Mouse (Mus musculus): ENCODE measurements at regions not wholly inside any gene's neighbourhood (a gene's known extent, or its start where the extent isn't known, plus 50 kb on each side); places are given as distances from the start of the nearest gene placed in this dataset.

GRCm38 (mm10) chr5:148631566-148631965 lies 79.0 kb upstream of the Ubl3 start:
- H3K9me3 ChIP-seq (ENCODE audit: control insufficient read depth, low read length) = no peaks in the 10 kb centered on the region
- H3K4me1 ChIP-seq (ENCODE audit: control insufficient read depth) = no peaks in the 10 kb centered on the region
- TF ChIP-seq GATA1 (IDR thresholded peaks at IDR 0.05; ENCODE audit: low read length) (no peak), TAL1 (IDR thresholded peaks at IDR 0.05; ENCODE audit: low read length) (no peak)
- H3K4me3 ChIP-seq (replicated peaks) = no peak overlapping the region
- H3K36me3 ChIP-seq (ENCODE audit: control insufficient read depth) = no peaks in the 10 kb centered on the region
- H3K27me3 ChIP-seq (ENCODE audit: control insufficient read depth) = no peaks in the 10 kb centered on the region

DNA sequence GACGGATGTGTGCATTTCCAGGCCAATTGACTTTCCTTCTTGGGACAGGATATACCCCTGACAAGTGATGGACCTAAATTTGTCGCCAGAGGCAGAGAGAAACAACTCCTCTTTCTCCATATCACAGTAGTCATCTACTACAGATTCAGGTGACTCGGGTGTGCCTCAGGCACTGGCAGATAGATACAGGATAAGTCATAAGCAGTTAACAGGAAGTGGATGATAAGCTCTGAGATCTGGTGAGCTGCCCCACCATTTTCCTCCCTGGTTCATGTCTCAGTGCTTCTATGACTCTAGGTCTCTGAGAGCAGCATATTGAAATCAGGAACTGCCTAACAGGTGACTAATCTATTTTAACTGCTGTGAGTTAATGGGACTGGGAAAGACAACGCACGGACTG lies 73.4 kb upstream of the Ubl3 start:
- H3K36me3 ChIP-seq (ENCODE audit: control insufficient read depth) = no peaks in the 10 kb centered on the region
- H3K27me3 ChIP-seq (ENCODE audit: control insufficient read depth) = no peaks in the 10 kb centered on the region
- H3K4me3 ChIP-seq (replicated peaks) = no peak overlapping the region
- TF ChIP-seq GATA1 (IDR thresholded peaks at IDR 0.05; ENCODE audit: low read length) = no peak
- TF ChIP-seq TAL1 (IDR thresholded peaks at IDR 0.05; ENCODE audit: low read length) = no peak
- no peaks in the 10 kb centered on the region for H3K4me1 ChIP-seq (ENCODE audit: control insufficient read depth)
- H3K9me3 ChIP-seq (ENCODE audit: control insufficient read depth, low read length) = no peaks in the 10 kb centered on the region

DNA sequence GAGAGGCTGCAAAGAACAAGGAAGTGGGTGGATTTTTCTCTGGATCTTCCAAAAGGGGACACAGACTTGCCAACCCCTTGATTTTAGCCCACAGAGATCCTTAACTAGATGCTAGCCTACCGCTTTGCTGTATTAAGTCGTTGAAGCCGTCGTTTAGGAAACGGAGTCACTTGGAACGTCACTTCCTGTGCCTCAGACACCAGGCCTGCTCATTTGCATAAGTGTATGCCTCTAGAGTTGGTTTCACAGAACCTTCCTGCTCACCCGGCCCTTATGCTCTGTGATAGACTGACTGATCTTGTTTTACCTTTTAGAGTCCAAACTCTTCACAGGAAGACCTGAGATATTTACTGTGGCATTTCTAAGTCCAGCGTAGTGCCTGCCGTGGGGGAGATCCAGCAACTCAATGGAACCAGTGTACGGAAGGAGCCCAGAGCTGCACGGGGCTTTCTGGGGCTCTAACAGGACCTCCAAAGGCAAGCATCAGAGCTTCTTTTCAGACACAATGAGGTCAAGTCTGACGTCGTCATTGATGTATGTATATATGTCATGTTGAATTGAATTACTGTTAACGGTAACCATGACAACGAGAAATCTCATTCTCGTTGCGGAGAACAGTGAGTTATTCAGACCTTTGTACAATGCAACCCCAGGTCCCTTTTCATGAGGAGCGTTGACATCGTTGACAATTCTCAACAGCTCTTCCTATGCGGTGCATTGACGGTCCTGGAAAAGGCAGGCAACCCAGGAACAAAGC lies 72.2 kb upstream of the Ubl3 start:
- no peak for TF ChIP-seq TAL1 (IDR thresholded peaks at IDR 0.05; ENCODE audit: low read length)
- no peak for TF ChIP-seq GATA1 (IDR thresholded peaks at IDR 0.05; ENCODE audit: low read length)
- H3K4me3 ChIP-seq (replicated peaks) = no peak overlapping the region
- no peaks in the 10 kb centered on the region for H3K4me1 ChIP-seq (ENCODE audit: control insufficient read depth)
- no peaks in the 10 kb centered on the region for H3K9me3 ChIP-seq (ENCODE audit: control insufficient read depth, low read length)
- no peaks in the 10 kb centered on the region for H3K27me3 ChIP-seq (ENCODE audit: control insufficient read depth)
- H3K36me3 ChIP-seq (ENCODE audit: control insufficient read depth) = no peaks in the 10 kb centered on the region

- Histone ChIP-seq H3K9me3 (ENCODE audit: control insufficient read depth, low read length) (peaks cover 5% of the 10 kb centered on the region; the same call in 1 of the 2 replicates), H3K4me3 (replicated peaks) (no peak overlapping the region), H3K27me3 (ENCODE audit: control insufficient read depth) (no peaks in the 10 kb centered on the region), H3K4me1 (ENCODE audit: control insufficient read depth) (no peaks in the 10 kb centered on the region), H3K36me3 (ENCODE audit: control insufficient read depth) (no peaks in the 10 kb centered on the region)
- no peak for TF ChIP-seq TAL1 (IDR thresholded peaks at IDR 0.05; ENCODE audit: low read length)
- no peak for TF ChIP-seq GATA1 (IDR thresholded peaks at IDR 0.05; ENCODE audit: low read length)
Measured at GRCm38 (mm10) chr5:148620895-148621786, 68.6 kb upstream of the Ubl3 start.

GRCm38 (mm10) chr5:148619917-148620316 lies 67.3 kb upstream of the Ubl3 start:
- Histone ChIP-seq H3K36me3 (ENCODE audit: control insufficient read depth) (no peaks in the 10 kb centered on the region), H3K4me3 (replicated peaks) (no peak overlapping the region), H3K9me3 (ENCODE audit: control insufficient read depth, low read length) (peaks cover 5% of the 10 kb centered on the region; the same call in 1 of the 2 replicates), H3K27me3 (ENCODE audit: control insufficient read depth) (no peaks in the 10 kb centered on the region), H3K4me1 (ENCODE audit: control insufficient read depth) (no peaks in the 10 kb centered on the region)
- TF ChIP-seq TAL1 (IDR thresholded peaks at IDR 0.05; ENCODE audit: low read length) (no peak), GATA1 (IDR thresholded peaks at IDR 0.05; ENCODE audit: low read length) (no peak)

DNA sequence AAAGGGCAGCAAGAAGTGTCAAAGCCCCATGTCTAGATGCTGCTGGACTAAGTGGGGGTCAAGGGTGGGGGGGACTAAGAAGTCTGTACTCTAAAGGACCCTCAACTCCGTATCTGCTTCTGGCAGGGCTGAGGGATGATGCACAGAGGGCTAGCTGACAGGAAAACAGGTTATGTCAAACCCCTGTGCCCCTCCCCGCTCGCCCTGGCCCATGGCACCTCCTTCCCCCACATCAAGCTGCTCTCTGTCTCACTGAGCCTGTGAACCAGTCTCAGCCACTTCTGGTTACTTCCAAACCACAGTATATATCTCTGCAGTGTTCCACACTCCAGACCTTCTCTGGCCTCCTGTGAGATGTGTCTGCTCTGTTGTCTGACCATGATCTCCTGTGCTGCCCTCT lies 63.8 kb upstream of the Ubl3 start:
- H3K9me3 ChIP-seq (ENCODE audit: control insufficient read depth, low read length) = peaks cover 5% of the 10 kb centered on the region; the same call in 1 of the 2 replicates
- TF ChIP-seq GATA1 (IDR thresholded peaks at IDR 0.05; ENCODE audit: low read length) (no peak), TAL1 (IDR thresholded peaks at IDR 0.05; ENCODE audit: low read length) (no peak)
- no peaks in the 10 kb centered on the region for H3K36me3 ChIP-seq (ENCODE audit: control insufficient read depth)
- H3K4me3 ChIP-seq (replicated peaks) = no peak overlapping the region
- no peaks in the 10 kb centered on the region for H3K4me1 ChIP-seq (ENCODE audit: control insufficient read depth)
- H3K27me3 ChIP-seq (ENCODE audit: control insufficient read depth) = no peaks in the 10 kb centered on the region

DNA sequence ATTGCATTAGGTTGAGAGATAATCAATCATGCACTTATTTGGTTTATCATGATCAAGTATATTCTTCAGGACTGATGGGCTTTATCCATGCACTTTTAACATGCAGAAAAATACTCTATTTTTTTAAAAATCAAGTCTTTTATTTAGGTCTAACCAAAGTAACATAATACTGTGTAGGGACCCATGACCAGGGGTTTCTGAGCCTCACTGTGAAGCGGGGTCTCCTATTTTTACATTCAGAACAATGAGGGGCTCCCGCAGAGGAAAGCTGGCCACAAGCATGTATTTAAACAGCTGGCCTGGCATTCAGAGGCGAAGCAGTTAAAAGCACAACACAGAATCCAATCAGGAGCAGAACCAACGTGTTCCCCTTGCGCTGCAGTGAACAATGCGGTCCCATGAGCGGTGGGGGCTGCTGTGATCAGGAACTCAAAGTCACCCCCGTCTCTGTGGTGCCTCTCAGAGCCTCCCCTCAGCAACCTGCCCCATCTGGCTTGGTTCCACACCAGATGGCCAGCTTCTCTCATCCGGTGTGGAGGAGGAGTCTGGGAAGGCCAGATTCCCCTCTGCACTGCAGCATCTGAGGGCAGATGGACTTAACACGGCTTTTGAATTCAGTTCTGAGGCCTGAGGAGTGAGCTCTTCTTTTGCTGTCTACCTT lies 63.2 kb upstream of the Ubl3 start:
- Histone ChIP-seq H3K36me3 (ENCODE audit: control insufficient read depth) (no peaks in the 10 kb centered on the region), H3K4me3 (replicated peaks) (no peak overlapping the region), H3K27me3 (ENCODE audit: control insufficient read depth) (no peaks in the 10 kb centered on the region), H3K4me1 (ENCODE audit: control insufficient read depth) (no peaks in the 10 kb centered on the region), H3K9me3 (ENCODE audit: control insufficient read depth, low read length) (peaks cover 5% of the 10 kb centered on the region; the same call in 1 of the 2 replicates)
- no peak for TF ChIP-seq TAL1 (IDR thresholded peaks at IDR 0.05; ENCODE audit: low read length)
- TF ChIP-seq GATA1 (IDR thresholded peaks at IDR 0.05; ENCODE audit: low read length) = no peak

GRCm38 (mm10) chr5:148615117-148615516 lies 62.5 kb upstream of the Ubl3 start:
- H3K27me3 ChIP-seq (ENCODE audit: control insufficient read depth) = no peaks in the 10 kb centered on the region
- TF ChIP-seq TAL1 (IDR thresholded peaks at IDR 0.05; ENCODE audit: low read length) = no peak
- no peak for TF ChIP-seq GATA1 (IDR thresholded peaks at IDR 0.05; ENCODE audit: low read length)
- no peak overlapping the region for H3K4me3 ChIP-seq (replicated peaks)
- no peaks in the 10 kb centered on the region for H3K4me1 ChIP-seq (ENCODE audit: control insufficient read depth)
- peaks cover 5% of the 10 kb centered on the region; the same call in 1 of the 2 replicates for H3K9me3 ChIP-seq (ENCODE audit: control insufficient read depth, low read length)
- H3K36me3 ChIP-seq (ENCODE audit: control insufficient read depth) = no peaks in the 10 kb centered on the region

GRCm38 (mm10) chr5:148611323-148611722 lies 58.7 kb upstream of the Ubl3 start:
- Histone ChIP-seq H3K4me3 (replicated peaks) (no peak overlapping the region), H3K36me3 (ENCODE audit: control insufficient read depth) (no peaks in the 10 kb centered on the region), H3K4me1 (ENCODE audit: control insufficient read depth) (no peaks in the 10 kb centered on the region), H3K27me3 (ENCODE audit: control insufficient read depth) (no peaks in the 10 kb centered on the region), H3K9me3 (ENCODE audit: control insufficient read depth, low read length) (no peaks in the 10 kb centered on the region)
- TF ChIP-seq GATA1 (IDR thresholded peaks at IDR 0.05; ENCODE audit: low read length) (no peak), TAL1 (IDR thresholded peaks at IDR 0.05; ENCODE audit: low read length) (no peak)

Data from erythroblast, embryonic 14.5 days (primary cell).